Mouse (Mus musculus) heart, postnatal 0 days (tissue): ENCODE data around the gene Cmip.

Experiments used
- CTCF ChIP-seq: IDR thresholded peaks from 2 replicates; pipeline ENCODE4 v1.5.1; 2016; ENCODE audit warnings: antibody characterized with exemption, control low read depth, low read depth
- EP300 ChIP-seq: IDR thresholded peaks from 2 replicates; pipeline ENCODE4 v1.6.1; 2016; ENCODE audit warnings: antibody characterized with exemption, low read depth

GRCm38 (mm10) chr8:117364374-117365160, 107.7 kb downstream of the Cmip start:
- TF ChIP-seq CTCF (no peak), EP300 (no peak)
